Mouse (Mus musculus): Measurements from ENCODE around the gene Msmb. TPM values are rescaled to one million over a fixed set of nuclear protein-coding genes. Genes with fewer than 3 reads are reported as not detected.
"Not testable (repeated sequence)": the region's sequence is repeated elsewhere in the genome, so short reads cannot be mapped to it uniquely, and the experiment has no call there.

Gene Msmb
- total RNA-seq, 2 experiments from 2014 or later: not detected

- DNase-seq: no peak
Observed at GRCm38 (mm10) chr14:32175310-32175709, 33.5 kb downstream of the Msmb start.

DNA sequence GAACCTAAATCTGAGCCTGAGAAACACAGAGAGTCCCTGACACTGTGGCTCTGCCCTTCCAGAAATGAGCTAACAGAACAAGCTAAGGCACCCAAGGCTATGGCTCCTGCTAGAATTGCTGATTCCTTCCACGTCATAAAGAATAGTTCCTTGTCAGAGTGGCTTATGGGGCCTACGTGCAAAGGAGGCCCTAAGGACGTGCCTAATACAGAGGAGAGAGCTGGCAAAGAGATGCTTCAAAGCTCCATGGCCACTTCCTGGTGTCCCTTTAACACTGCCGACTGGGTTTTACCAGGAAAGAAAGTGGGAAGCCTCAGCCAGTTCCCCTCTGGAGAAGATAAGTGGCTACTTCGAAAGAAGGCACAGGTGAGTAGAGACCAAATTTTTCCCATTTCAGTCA is 34.8 kb downstream of the Msmb start:
- not testable (repeated sequence) for DNase-seq

- no peak for DNase-seq
Observed at GRCm38 (mm10) chr14:32179393-32180195, 37.8 kb downstream of the Msmb start.

DNA sequence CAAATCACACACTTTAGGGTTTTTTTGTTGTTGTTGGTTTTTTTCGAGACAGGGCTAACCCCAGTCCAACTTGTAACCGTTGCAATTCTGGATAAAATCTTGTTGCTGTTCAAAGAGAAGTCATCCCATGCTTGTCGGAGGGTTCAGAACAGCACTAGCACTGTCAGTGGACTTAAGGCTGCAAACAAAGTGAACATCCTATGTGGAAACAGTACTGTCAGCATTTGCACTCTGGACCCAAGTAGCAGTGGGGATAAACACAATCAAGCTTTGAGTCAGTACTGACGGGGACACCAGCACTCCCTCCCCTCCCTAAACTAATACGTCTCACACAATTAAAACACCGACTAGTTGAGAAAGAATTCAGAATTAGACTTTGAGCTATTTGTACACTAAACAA is 39.0 kb downstream of the Msmb start:
- DNase-seq: no peak

- no peak for DNase-seq
Observed at GRCm38 (mm10) chr14:32183846-32184245, 42.0 kb downstream of the Msmb start.

- DNase-seq: no peak
Observed at GRCm38 (mm10) chr14:32190627-32191391, 49.0 kb downstream of the Msmb start.

DNA sequence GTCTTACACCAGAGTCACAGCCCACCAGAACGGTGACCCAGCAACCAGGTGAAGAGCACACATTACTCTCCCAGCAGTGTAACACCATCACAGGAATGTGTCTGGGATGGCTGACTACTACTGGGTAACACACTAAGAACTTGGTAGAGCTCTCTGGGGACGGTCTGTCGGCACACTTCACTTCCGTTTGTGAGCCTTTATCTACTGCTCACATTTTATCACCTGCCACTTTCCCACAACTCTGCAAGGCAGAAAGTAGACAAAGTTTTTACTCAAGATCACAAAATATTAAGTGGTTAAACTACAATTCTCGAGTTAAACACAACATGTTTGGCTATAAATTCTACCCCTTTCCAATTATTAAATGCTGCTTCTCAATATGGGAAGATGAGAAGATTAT is 50.1 kb downstream of the Msmb start:
- no peak for DNase-seq

- DNase-seq: peak; percentile 20
Observed at GRCm38 (mm10) chr14:32192437-32192836, 50.6 kb downstream of the Msmb start.

GRCm38 (mm10) chr14:32193557-32193956 is 51.7 kb downstream of the Msmb start:
- DNase-seq: not testable (repeated sequence)

DNA sequence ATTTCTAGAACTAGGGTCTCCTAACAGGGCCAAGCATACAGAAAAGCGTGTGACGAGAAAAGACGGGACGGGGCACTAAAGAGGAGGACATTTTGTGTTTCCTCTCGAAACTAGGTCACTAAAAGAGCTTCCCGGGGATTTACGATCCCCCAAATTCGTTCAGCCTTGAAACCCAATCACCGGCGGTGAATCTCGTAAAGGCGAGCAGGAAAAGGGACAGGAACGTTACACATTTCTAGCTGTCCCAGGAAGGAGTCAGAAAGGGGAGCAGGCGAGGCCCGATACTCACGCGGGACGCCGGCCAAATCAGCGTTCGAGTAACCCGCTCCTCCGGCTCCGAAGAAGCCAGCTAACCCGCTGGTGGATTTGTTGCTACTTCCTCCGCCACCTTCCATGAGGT is 59.5 kb downstream of the Msmb start:
- no peak for DNase-seq

- peak; percentile 82 for DNase-seq
Observed at GRCm38 (mm10) chr14:32201791-32202451, 60.1 kb downstream of the Msmb start, which contains the start of the genes Timm23 and Parg. TSS of gene Timm23 (minus strand) at chr14:32201898. TSS of gene Parg (plus strand) at chr14:32201949.

Other genes with a start within 250 kb of the Msmb start
- 1 to 10 TPM; 3.2 to 6.9 TPM for gene Galnt15, start 113.0 kb upstream of the Msmb start, total RNA-seq (2021)
- 10 to 100 TPM; 21.9 to 22.9 TPM for gene Oxnad1, start 56.6 kb upstream of the Msmb start, total RNA-seq (2021)
- 100 to 1,000 TPM; 107 to 108 TPM for gene Dph3, start 56.3 kb upstream of the Msmb start, total RNA-seq (2021)
- 10 to 100 TPM; 59.2 to 65.4 TPM for gene Ncoa4, start 17.8 kb downstream of the Msmb start, total RNA-seq (2021)
- gene Timm23, start 59.9 kb downstream of the Msmb start, total RNA-seq (2021): 100 to 1,000 TPM; 173 to 190 TPM
- gene Parg, start 59.9 kb downstream of the Msmb start, total RNA-seq (2021): 10 to 100 TPM; 16.6 to 20.8 TPM
- gene Ogdhl, start 180.0 kb downstream of the Msmb start, total RNA-seq (2021): under 1 TPM; 0.51 to 0.87 TPM
- not detected for gene 1700024G13Rik, start 246.4 kb downstream of the Msmb start, total RNA-seq (2021)

Data from gastrocnemius, postnatal 25 days (tissue).